Mouse (Mus musculus): Measurements from ENCODE around the gene Arhgap45. TPM values are rescaled to one million over a fixed set of nuclear protein-coding genes. Genes with fewer than 3 reads are reported as not detected.

Arhgap45 gene
- polyA plus RNA-seq, 2 experiments, result 7.9 to 20.9 TPM

- no peak for DNase-seq (ENCODE audit: low read depth in 3 of 3, low spot score in 3 of 3)
- H3K4me2 ChIP-seq (ENCODE audit: low read depth), result no peak overlapping the region
- no peaks in the 10 kb centered on the region for H3K9me3 ChIP-seq (ENCODE audit: control insufficient read depth, low read length)
- no peaks in the 10 kb centered on the region for H3K27me3 ChIP-seq (ENCODE audit: control insufficient read depth, insufficient read depth, low read length)
- no peak overlapping the region for H3K27ac ChIP-seq
- H3K9ac ChIP-seq (replicated peaks), result no peak overlapping the region
- ATAC-seq (ENCODE audit: insufficient read depth), result no peak
- TF ChIP-seq EP300 (IDR thresholded peaks at IDR 0.05; ENCODE audit: low read depth) (no peak), CTCF (IDR thresholded peaks at IDR 0.05; ENCODE audit: low read depth) (no peak)
- no peak overlapping the region for H3K4me3 ChIP-seq (ENCODE audit: insufficient read depth in 1 of 2, low read depth in 2 of 2, low read length in 2 of 2)
- peaks cover 24 to 31% of the 10 kb centered on the region in 2 experiments for H3K4me1 ChIP-seq (replicated peaks; ENCODE audit: control insufficient read depth in 2 of 2, insufficient read depth in 2 of 2, low read length in 1 of 2)
- 88% methylated on average over 9 of the region's 9 CpGs for WGBS (ENCODE audit: insufficient replicate concordance)
- peaks cover 26% of the 10 kb centered on the region for H3K36me3 ChIP-seq (replicated peaks; ENCODE audit: control insufficient read depth, insufficient read depth, low read depth)
Observed at GRCm38 (mm10) chr10:80001945-80002344, 14.5 kb upstream of the Arhgap45 start.

- WGBS (ENCODE audit: insufficient replicate concordance), result 62% methylated on average over 21 of the region's 21 CpGs
Observed at GRCm38 (mm10) chr10:80002829-80003228, 13.6 kb upstream of the Arhgap45 start.

GRCm38 (mm10) chr10:80003374-80004232 lies 12.8 kb upstream of the Arhgap45 start:
- ATAC-seq (ENCODE audit: insufficient read depth), result peak; percentile 55
- Histone ChIP-seq H3K4me2 (ENCODE audit: low read depth) (peak overlapping the region; percentile 32), H3K9me3 (ENCODE audit: control insufficient read depth, low read length) (no peaks in the 10 kb centered on the region), H3K4me1 (replicated peaks; ENCODE audit: control insufficient read depth in 2 of 2, insufficient read depth in 2 of 2, low read length in 1 of 2) (peaks cover 21 to 29% of the 10 kb centered on the region in 2 experiments), H3K27me3 (ENCODE audit: control insufficient read depth, insufficient read depth, low read length) (no peaks in the 10 kb centered on the region), H3K36me3 (replicated peaks; ENCODE audit: control insufficient read depth, insufficient read depth, low read depth) (peaks cover 40% of the 10 kb centered on the region), H3K4me3 (ENCODE audit: insufficient read depth in 1 of 2, low read depth in 2 of 2, low read length in 2 of 2) (no peak overlapping the region), H3K27ac (peak overlapping the region; percentile 17; the same call in 1 of the 2 replicates), H3K9ac (replicated peaks) (no peak overlapping the region)
- peak in 1 of 3 experiments; percentile 52 for DNase-seq (ENCODE audit: low read depth in 3 of 3, low spot score in 3 of 3)
- 34% methylated on average over 9 of the region's 9 CpGs for WGBS (ENCODE audit: insufficient replicate concordance)
- TF ChIP-seq CTCF (IDR thresholded peaks at IDR 0.05; ENCODE audit: low read depth), result no peak

More at GRCm38 (mm10) chr10:80002829-80003228, 13.6 kb upstream of the Arhgap45 start:
- no peak overlapping the region for H3K4me3 ChIP-seq (ENCODE audit: insufficient read depth in 1 of 2, low read depth in 2 of 2, low read length in 2 of 2)
- no peaks in the 10 kb centered on the region for H3K27me3 ChIP-seq (ENCODE audit: control insufficient read depth, insufficient read depth, low read length)
- H3K36me3 ChIP-seq (replicated peaks; ENCODE audit: control insufficient read depth, insufficient read depth, low read depth), result peaks cover 34% of the 10 kb centered on the region
- ATAC-seq (ENCODE audit: insufficient read depth) (no peak), DNase-seq (ENCODE audit: low read depth in 3 of 3, low spot score in 3 of 3) (no peak)
- peaks cover 24 to 31% of the 10 kb centered on the region in 2 experiments for H3K4me1 ChIP-seq (replicated peaks; ENCODE audit: control insufficient read depth in 2 of 2, insufficient read depth in 2 of 2, low read length in 1 of 2)
- no peak overlapping the region for H3K9ac ChIP-seq (replicated peaks)
- no peak overlapping the region for H3K27ac ChIP-seq
- H3K4me2 ChIP-seq (ENCODE audit: low read depth), result no peak overlapping the region; the same call in 1 of the 2 replicates
- no peaks in the 10 kb centered on the region for H3K9me3 ChIP-seq (ENCODE audit: control insufficient read depth, low read length)
- TF ChIP-seq EP300 (IDR thresholded peaks at IDR 0.05; ENCODE audit: low read depth), result no peak

GRCm38 (mm10) chr10:80004233-80004705 lies 12.2 kb upstream of the Arhgap45 start:
- TF ChIP-seq EP300 (IDR thresholded peaks at IDR 0.05; ENCODE audit: low read depth) (no peak), CTCF (IDR thresholded peaks at IDR 0.05; ENCODE audit: low read depth) (no peak)
- ATAC-seq (ENCODE audit: insufficient read depth) (no peak), DNase-seq (ENCODE audit: low read depth in 3 of 3, low spot score in 3 of 3) (no peak)
- no peaks in the 10 kb centered on the region for H3K9me3 ChIP-seq (ENCODE audit: control insufficient read depth, low read length)
- peaks cover 42% of the 10 kb centered on the region for H3K36me3 ChIP-seq (replicated peaks; ENCODE audit: control insufficient read depth, insufficient read depth, low read depth)
- H3K27ac ChIP-seq, result no peak overlapping the region
- 63% methylated on average over 8 of the region's 8 CpGs for WGBS (ENCODE audit: insufficient replicate concordance)
- H3K27me3 ChIP-seq (ENCODE audit: control insufficient read depth, insufficient read depth, low read length), result no peaks in the 10 kb centered on the region
- peaks cover 21 to 29% of the 10 kb centered on the region in 2 experiments for H3K4me1 ChIP-seq (replicated peaks; ENCODE audit: control insufficient read depth in 2 of 2, insufficient read depth in 2 of 2, low read length in 1 of 2)
- H3K4me3 ChIP-seq (ENCODE audit: insufficient read depth in 1 of 2, low read depth in 2 of 2, low read length in 2 of 2), result no peak overlapping the region
- H3K4me2 ChIP-seq (ENCODE audit: low read depth), result no peak overlapping the region
- H3K9ac ChIP-seq (replicated peaks), result no peak overlapping the region

GRCm38 (mm10) chr10:80011740-80012139 lies 4.7 kb upstream of the Arhgap45 start:
- no peak overlapping the region for H3K4me2 ChIP-seq (ENCODE audit: low read depth)
- H3K27me3 ChIP-seq (ENCODE audit: control insufficient read depth, insufficient read depth, low read length), result no peaks in the 10 kb centered on the region
- peaks cover under 1 to 5% of the 10 kb centered on the region in 2 experiments; a peak in 2 of 4 replicates for H3K4me1 ChIP-seq (replicated peaks; ENCODE audit: control insufficient read depth in 2 of 2, insufficient read depth in 2 of 2, low read length in 1 of 2)
- peaks cover 67% of the 10 kb centered on the region for H3K36me3 ChIP-seq (replicated peaks; ENCODE audit: control insufficient read depth, insufficient read depth, low read depth)
- ATAC-seq (ENCODE audit: insufficient read depth), result no peak
- DNase-seq (ENCODE audit: low read depth in 3 of 3, low spot score in 3 of 3), result no peak
- TF ChIP-seq EP300 (IDR thresholded peaks at IDR 0.05; ENCODE audit: low read depth) (no peak), CTCF (IDR thresholded peaks at IDR 0.05; ENCODE audit: low read depth) (no peak)
- no peak overlapping the region for H3K9ac ChIP-seq (replicated peaks)
- 86% methylated on average over 6 of the region's 6 CpGs for WGBS (ENCODE audit: insufficient replicate concordance)
- no peak overlapping the region for H3K27ac ChIP-seq
- peaks cover 15% of the 10 kb centered on the region for H3K9me3 ChIP-seq (ENCODE audit: control insufficient read depth, low read length)
- no peak overlapping the region for H3K4me3 ChIP-seq (ENCODE audit: insufficient read depth in 1 of 2, low read depth in 2 of 2, low read length in 2 of 2)

Measured in liver, embryonic 14.5 days (tissue).